Mouse (Mus musculus): ENCODE results near the gene Med27. TPM values are rescaled to one million over a fixed set of nuclear protein-coding genes. Genes with fewer than 3 reads are reported as not detected.

Med27 gene
- polyA plus RNA-seq, 1 experiment from 2014 or later = 63.3 TPM

DNA sequence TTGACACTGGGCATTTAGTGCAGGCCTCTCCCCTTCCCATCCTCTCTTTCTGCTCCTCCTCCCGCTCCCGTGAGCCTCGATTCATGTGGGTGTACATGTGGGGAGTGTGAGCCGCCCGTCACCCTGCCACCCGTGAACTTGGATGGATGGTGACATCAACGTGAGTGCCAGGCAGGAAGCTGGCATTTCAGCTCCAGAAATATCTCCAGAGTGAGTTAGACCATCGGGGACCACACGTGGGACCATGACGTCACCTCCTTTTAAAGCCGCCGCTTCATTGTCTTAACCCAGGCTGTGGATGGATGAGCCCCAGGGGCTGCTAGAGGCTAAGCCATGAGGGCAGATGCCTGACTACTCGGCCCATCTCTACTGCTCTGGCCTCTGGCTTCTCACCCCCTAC lies 195.4 kb downstream of the Med27 start:
- Histone ChIP-seq H3K27ac (no peak overlapping the region), H3K4me3 (no peak overlapping the region), H3K36me3 (replicated peaks) (no peaks in the 10 kb centered on the region), H3K4me1 (peaks cover 26% of the 10 kb centered on the region), H3K9me3 (no peaks in the 10 kb centered on the region), H3K27me3 (ENCODE audit: poor library complexity, severe bottlenecking) (no peaks in the 10 kb centered on the region; the same call in 1 of the 2 replicates)
- WGBS = 79% methylated on average over 13 of the region's 13 CpGs
- DNase-seq (ENCODE audit: extremely low spot score, low spot score) = no peak

DNA sequence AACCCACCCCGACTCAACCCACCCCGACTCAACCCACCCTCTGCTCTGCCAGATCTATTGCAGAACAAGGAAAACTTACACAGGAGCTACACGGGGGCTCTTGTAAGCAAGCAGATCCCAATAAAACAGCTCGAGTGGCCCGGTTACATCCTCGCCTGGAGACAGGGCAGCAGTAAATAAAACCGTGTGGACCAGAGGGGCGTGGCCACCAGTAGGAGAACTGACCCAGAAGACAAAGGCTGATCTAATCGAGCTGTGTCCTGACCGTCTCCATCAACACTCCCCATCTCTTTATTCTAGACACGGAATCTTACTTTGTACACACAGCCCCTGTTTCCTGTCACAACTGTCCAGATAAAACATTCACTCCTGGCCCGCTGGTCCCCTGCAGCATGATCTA lies 200.0 kb downstream of the Med27 start:
- Histone ChIP-seq H3K27ac (0 out of 2 replicates have a peak overlapping the region, but pooled peaks have one; percentile 1), H3K36me3 (replicated peaks) (no peaks in the 10 kb centered on the region), H3K4me3 (peak overlapping the region; percentile 1; the same call in 1 of the 2 replicates), H3K4me1 (peaks cover 22% of the 10 kb centered on the region), H3K27me3 (ENCODE audit: poor library complexity, severe bottlenecking) (no peaks in the 10 kb centered on the region; the same call in 1 of the 2 replicates), H3K9me3 (no peaks in the 10 kb centered on the region)
- DNase-seq (ENCODE audit: extremely low spot score, low spot score) = no peak
- 39% methylated on average over 12 of the region's 12 CpGs for WGBS

DNA sequence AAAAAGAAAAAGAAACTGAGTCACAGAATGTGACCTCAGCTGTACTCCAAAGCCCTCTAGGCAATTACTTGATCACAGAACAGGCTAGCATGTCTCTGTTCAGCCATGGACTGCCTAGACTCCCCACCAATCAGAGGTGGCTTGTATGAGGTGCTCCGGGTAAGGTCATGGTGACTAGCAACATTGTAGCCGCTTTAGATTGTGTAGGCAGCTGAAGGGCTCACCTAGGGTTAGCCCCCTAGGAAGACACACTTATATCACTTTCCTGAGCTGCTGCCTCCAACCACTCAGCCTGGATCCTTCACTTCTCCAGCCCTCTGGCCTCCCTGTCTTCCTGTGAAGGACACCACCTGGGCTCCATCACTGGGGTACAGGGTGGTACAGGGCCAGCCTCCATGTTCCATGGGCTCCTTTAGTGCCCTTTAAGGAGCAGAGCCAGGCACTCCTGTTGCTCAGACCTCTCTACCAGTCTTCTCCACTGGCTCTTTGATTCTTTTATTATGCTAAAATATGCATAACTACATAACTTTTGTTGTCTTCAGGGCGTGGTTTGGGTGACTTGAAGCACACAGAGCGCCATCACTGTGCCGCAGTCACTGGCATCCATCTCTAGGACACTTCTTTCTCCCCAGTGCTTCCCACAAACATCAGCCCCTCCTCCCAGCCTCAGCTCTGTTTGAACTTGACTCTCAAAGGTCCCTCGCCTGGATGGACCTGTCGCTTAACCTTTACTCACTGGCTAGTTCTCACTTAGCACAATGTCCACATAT lies 205.4 kb downstream of the Med27 start:
- Histone ChIP-seq H3K4me3 (no peak overlapping the region), H3K4me1 (peaks cover 7% of the 10 kb centered on the region), H3K36me3 (replicated peaks) (no peaks in the 10 kb centered on the region), H3K27ac (no peak overlapping the region), H3K9me3 (no peaks in the 10 kb centered on the region), H3K27me3 (ENCODE audit: poor library complexity, severe bottlenecking) (no peaks in the 10 kb centered on the region)
- DNase-seq (ENCODE audit: extremely low spot score, low spot score) = no peak
- WGBS = 83% methylated on average over 7 of the region's 7 CpGs

DNA sequence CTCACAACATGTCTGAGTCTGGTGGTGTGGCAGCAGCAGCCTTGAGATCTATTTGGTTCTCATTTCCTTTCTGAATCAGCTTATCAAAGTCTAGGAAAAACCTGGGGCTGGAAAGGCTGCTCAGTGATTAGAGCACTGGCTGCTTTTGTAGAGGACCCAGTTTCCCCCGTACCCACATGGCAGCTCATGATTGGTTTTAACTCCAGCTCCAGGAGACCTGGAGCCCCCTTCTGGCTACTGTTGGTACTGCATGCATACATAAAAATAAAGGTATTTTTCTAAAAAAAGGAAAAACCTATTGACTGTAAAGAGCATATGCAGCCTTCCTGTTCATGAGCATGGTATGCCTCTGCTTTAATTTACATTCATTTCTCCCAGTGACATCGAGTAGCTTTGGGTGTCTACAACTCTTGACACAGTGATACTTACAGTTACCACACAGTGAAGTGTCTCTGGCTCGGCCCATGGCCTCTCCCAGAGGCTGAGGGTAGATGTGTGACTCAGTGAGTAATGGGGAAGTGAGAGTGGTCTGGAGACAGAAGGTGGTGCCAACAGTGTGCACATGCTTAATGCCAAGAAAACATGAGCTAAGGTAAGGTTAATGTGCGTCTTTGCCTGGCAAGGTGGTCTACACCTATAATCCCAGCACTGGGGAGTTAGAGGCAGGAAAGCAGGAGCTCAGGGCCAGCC lies 207.5 kb downstream of the Med27 start:
- H3K27me3 ChIP-seq (ENCODE audit: poor library complexity, severe bottlenecking) = no peaks in the 10 kb centered on the region
- H3K4me1 ChIP-seq = 0 out of 2 replicates have a peak, but pooled peaks cover 6% of the 10 kb centered on the region
- no peaks in the 10 kb centered on the region for H3K36me3 ChIP-seq (replicated peaks)
- H3K27ac ChIP-seq = no peak overlapping the region
- DNase-seq (ENCODE audit: extremely low spot score, low spot score) = peak; percentile 41
- H3K9me3 ChIP-seq = no peaks in the 10 kb centered on the region
- WGBS = 71% methylated on average over 4 of the region's 4 CpGs
- H3K4me3 ChIP-seq = no peak overlapping the region

DNA sequence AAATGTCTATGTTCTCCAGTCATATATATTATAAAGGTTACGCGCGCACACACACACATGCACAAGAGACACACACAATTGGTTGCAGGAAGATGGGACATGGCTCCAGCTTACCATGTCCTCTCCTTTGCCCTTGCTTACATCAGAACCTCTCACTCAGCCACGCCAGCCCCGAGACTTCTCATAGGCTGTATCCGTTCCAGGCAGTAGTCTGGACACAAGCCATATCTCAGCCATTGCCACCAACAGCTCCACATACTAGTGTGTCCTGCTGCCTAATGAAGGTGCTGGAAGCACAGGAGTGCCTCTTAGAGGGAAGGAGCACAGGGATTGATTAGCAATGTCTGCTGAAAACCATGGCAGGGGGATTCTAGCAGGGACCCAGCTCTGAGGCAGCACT lies 211.9 kb downstream of the Med27 start:
- 0 out of 2 replicates have a peak, but pooled peaks cover 4% of the 10 kb centered on the region for H3K4me1 ChIP-seq
- no peaks in the 10 kb centered on the region for H3K36me3 ChIP-seq (replicated peaks)
- no peaks in the 10 kb centered on the region for H3K9me3 ChIP-seq
- no peaks in the 10 kb centered on the region for H3K27me3 ChIP-seq (ENCODE audit: poor library complexity, severe bottlenecking)
- 90% methylated on average over 6 of the region's 6 CpGs for WGBS
- no peak overlapping the region for H3K27ac ChIP-seq
- no peak for DNase-seq (ENCODE audit: extremely low spot score, low spot score)
- no peak overlapping the region for H3K4me3 ChIP-seq

DNA sequence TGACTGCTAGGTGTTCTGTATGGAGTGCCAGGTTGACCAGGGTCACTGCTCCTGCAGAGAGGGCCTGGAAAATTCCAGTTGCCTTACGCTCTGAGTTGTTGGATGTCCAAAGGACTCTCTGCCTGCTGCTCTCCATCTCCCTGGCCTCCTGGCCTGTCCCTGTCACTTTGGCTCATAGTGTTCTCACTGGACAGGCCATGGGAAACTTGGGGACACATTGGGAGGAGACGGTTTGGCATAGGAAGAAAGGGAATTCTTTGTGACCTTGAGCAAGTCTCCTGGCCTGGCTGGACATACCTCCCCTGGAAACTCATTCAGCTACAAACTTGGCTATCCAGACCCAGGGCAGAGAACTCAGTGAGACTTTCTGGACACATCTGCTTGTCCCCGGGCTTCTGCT lies 213.3 kb downstream of the Med27 start:
- H3K27me3 ChIP-seq (ENCODE audit: poor library complexity, severe bottlenecking) = peaks cover 4% of the 10 kb centered on the region; the same call in 1 of the 2 replicates
- H3K27ac ChIP-seq = no peak overlapping the region
- no peak overlapping the region for H3K4me3 ChIP-seq
- DNase-seq (ENCODE audit: extremely low spot score, low spot score) = no peak
- no peaks in the 10 kb centered on the region for H3K9me3 ChIP-seq
- peaks cover 10% of the 10 kb centered on the region for H3K4me1 ChIP-seq
- WGBS = 94% methylated on average over 3 of the region's 3 CpGs
- H3K36me3 ChIP-seq (replicated peaks) = no peaks in the 10 kb centered on the region

DNA sequence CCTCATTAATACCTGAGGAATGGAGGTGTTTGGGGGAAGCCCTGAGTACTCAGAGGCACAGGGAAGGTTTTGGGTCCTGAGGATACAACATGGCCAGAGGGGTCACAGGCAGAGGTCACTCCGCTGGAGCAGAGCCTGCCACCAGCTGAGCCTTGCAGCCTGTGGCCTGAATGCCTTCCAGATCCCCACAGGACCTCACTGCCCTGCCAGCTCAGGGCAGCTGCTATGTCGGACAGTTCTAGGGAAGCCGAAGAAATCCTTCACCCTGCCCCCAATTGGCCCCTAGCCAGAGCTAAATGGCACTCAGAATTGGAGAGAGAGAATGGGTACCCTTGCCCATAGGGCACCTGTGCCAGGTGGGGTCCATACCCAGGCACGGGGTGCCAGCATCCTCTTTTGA lies 214.8 kb downstream of the Med27 start:
- Histone ChIP-seq H3K27ac (no peak overlapping the region), H3K4me3 (no peak overlapping the region), H3K27me3 (ENCODE audit: poor library complexity, severe bottlenecking) (peaks cover 4% of the 10 kb centered on the region; the same call in 1 of the 2 replicates), H3K4me1 (peaks cover 25% of the 10 kb centered on the region), H3K36me3 (replicated peaks) (no peaks in the 10 kb centered on the region), H3K9me3 (no peaks in the 10 kb centered on the region)
- no peak for DNase-seq (ENCODE audit: extremely low spot score, low spot score)
- WGBS = 76% methylated on average over 4 of the region's 4 CpGs

DNA sequence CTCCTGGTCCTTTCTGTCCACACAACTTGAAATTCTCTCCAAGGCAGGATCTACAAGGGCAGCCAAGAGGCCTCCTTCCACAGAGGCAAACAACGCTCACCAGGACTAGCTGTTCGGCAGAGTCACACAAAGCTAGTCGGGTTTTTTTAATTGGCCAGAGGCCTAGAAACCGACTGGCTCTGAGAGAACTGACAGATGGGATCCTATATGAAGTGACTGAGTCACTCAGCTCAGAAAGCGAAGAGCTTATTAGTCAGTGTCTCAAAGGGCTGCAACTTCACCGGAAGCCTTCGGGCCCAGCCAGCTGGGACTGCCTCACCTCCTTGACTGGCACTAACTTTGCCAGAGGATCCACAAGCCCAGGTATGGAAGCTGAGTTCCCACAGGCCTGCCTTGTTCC lies 217.4 kb downstream of the Med27 start:
- 79% methylated on average over 7 of the region's 7 CpGs for WGBS
- DNase-seq (ENCODE audit: extremely low spot score, low spot score) = no peak
- H3K27ac ChIP-seq = no peak overlapping the region

DNA sequence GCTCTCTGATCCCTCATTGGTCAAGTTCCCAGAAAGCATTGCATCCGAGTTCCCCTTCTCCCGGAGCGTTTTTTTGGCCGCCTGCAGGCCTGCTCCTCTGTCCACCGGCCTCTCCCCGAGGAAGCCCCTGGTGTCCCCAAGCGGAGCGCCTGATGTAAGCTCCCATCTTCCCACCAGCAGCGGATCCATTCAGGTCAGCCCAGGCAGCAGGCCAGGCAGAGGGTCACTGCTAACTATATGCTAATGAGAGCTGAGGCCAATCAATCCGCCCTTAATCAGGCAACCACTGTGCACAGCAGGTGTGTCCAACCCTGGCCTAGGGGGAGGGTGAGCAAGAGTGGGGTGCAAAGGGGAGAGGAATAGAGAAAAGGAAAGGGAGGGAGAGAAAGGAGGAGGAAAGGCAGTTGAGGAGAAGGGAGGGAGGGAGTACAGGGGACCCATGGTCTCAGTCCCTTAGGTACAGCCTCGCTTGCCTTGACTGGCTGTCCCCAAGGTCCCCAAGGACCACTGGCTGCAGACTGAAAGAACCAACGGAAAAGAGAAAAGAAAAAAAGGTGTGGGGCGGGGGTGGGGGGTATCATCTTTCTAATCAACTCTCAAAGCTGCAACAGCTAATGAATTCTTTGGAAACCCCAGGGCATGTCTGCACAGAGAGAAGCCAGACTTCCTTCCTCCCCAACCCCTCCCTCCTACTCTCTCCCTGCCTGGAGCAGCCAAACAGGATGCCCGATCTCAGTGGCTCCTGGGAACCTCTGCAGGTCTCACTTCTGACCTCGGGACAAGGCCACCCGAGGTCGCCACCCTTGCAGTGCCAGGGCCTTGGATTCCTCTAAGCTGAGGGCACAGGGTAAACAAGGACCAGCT lies 219.2 kb downstream of the Med27 start:
- Histone ChIP-seq H3K9me3 (no peaks in the 10 kb centered on the region), H3K36me3 (replicated peaks) (no peaks in the 10 kb centered on the region), H3K27me3 (ENCODE audit: poor library complexity, severe bottlenecking) (peaks cover 7% of the 10 kb centered on the region; the same call in 1 of the 2 replicates), H3K27ac (peak overlapping the region; percentile 56), H3K4me1 (peaks cover 34% of the 10 kb centered on the region), H3K4me3 (peak overlapping the region; percentile 27)
- 3% methylated on average over 17 of the region's 17 CpGs for WGBS
- DNase-seq (ENCODE audit: extremely low spot score, low spot score) = no peak

More for the DNA sequence above, 217.4 kb downstream of the Med27 start:
- Histone ChIP-seq H3K4me1 (peaks cover 27% of the 10 kb centered on the region), H3K36me3 (replicated peaks) (no peaks in the 10 kb centered on the region), H3K4me3 (no peak overlapping the region), H3K9me3 (no peaks in the 10 kb centered on the region), H3K27me3 (ENCODE audit: poor library complexity, severe bottlenecking) (peaks cover 7% of the 10 kb centered on the region; the same call in 1 of the 2 replicates)

DNA sequence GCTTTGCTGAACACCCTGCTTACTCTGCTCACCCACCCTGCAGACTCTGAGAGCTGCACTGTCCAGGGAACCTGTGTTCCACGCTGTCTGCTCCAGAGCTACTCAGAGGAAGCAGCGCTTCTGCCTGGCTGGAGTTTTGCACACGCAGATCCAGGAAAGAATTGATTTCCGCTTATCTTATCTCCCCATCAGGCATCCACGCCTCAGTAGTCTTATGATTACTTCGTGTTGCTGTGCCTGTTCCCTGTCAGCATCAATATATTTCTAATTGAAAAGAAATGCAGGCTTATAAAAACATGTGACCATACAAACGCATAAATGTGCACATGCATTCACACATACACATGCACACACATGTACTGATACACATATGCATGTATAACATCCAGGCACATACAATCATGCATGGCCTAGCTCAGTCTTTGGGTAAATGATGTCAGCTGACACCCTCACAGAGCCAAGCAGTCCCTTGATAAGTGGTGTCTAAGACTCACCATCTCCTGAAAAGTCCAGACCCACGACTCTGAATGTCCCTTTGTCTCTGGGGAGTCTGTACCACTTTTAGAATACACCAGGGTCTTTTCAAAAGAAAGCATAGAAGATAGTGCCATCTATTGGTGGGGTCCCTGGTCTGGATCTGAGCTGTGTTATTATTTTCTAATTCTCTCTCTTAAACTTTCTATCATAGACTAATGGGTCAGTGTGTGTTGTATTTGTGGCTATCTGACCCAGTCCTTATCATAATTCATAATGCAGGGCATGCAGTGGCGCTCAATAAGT lies 225.5 kb downstream of the Med27 start:
- H3K27ac ChIP-seq = no peak overlapping the region; the same call in 1 of the 2 replicates
- 79% methylated on average over 9 of the region's 9 CpGs for WGBS
- H3K36me3 ChIP-seq (replicated peaks) = no peaks in the 10 kb centered on the region
- peaks cover 66% of the 10 kb centered on the region for H3K4me1 ChIP-seq
- DNase-seq (ENCODE audit: extremely low spot score, low spot score) = no peak
- peaks cover 3% of the 10 kb centered on the region; the same call in 1 of the 2 replicates for H3K27me3 ChIP-seq (ENCODE audit: poor library complexity, severe bottlenecking)
- no peaks in the 10 kb centered on the region for H3K9me3 ChIP-seq
- no peak overlapping the region for H3K4me3 ChIP-seq

DNA sequence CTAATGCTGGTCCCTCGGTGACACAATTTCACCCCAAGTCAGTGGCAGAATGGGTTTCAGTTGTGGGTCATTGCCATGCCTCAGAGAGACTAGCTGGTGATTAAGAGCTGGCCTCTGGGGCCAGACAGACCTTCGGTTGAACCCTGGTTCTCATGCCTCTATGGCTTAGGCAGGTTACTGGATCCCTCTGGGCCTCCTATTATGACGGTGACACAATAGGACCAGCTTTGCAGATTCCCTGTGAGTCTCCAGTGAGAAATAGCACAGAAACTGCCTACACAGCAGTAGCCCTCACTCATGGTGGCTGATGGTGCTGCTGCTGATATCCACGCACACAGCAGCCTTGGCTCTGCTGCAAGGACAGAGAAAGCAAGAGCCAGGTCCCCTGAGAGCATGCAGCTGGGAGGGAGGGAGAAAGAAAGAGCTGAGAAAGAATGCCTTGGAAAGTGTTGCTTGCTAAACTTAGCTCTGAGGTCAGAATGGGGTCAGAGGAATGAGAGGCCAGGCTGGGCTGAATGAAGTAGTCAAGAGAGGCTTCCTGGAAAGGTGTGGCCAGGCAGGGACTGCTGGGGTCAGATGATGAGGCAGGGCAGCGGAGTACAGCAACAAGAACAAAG lies 226.3 kb downstream of the Med27 start:
- H3K4me1 ChIP-seq = peaks cover 67% of the 10 kb centered on the region
- H3K27ac ChIP-seq = peak overlapping the region; percentile 27
- H3K4me3 ChIP-seq = no peak overlapping the region
- no peaks in the 10 kb centered on the region for H3K36me3 ChIP-seq (replicated peaks)
- DNase-seq (ENCODE audit: extremely low spot score, low spot score) = no peak
- H3K27me3 ChIP-seq (ENCODE audit: poor library complexity, severe bottlenecking) = no peaks in the 10 kb centered on the region; the same call in 1 of the 2 replicates
- WGBS = 35% methylated on average over 5 of the region's 5 CpGs
- no peaks in the 10 kb centered on the region for H3K9me3 ChIP-seq

All from forebrain, embryonic 10.5 days (tissue).